Mouse (Mus musculus) CH12.LX (cell line): ENCODE data around the gene Grap2. TPM values are rescaled to one million over a fixed set of nuclear protein-coding genes. Genes with fewer than 3 reads are reported as not detected.

Source experiments
- DNase-seq: peaks from one replicate; pipeline ENCODE4 v3.0.0-alpha.2; 2013; ENCODE audit errors: extremely low read depth
- H3K27ac ChIP-seq: 2 replicates; pipeline ENCODE4 v1.5.1; 2012; ENCODE audit warnings: low read depth, mild to moderate bottlenecking, control low read depth, moderate library complexity; ENCODE audit not compliant: insufficient read depth
- H3K27me3 ChIP-seq: replicated peaks from 2 replicates; pipeline ENCODE3; 2012; ENCODE audit warnings: inconsistent platforms
- H3K36me3 ChIP-seq, 2 experiments: replicated peaks in 1 of 2; 2 replicates each; pipeline versions ENCODE3 to v1.6.1; 2012; ENCODE audit warnings: inconsistent platforms in 1 of 2, low read length in 1 of 2, mild to moderate bottlenecking in 1 of 2, mixed read lengths in 1 of 2, moderate library complexity in 1 of 2; ENCODE audit not compliant: control insufficient read depth in 1 of 2, insufficient read depth in 1 of 2
- H3K4me1 ChIP-seq, 2 experiments: 2 replicates each; pipeline ENCODE4 v1.6.1; 2012; ENCODE audit warnings: inconsistent platforms in 1 of 2, moderate library complexity in 1 of 2; ENCODE audit not compliant: insufficient read depth in 2 of 2, control insufficient read depth in 1 of 2
- H3K4me2 ChIP-seq: 2 replicates; pipeline ENCODE4 v1.6.1; 2012; ENCODE audit warnings: low read depth, mild to moderate bottlenecking, control low read depth; ENCODE audit not compliant: poor library complexity, insufficient read depth, severe bottlenecking
- H3K4me3 ChIP-seq, 3 experiments: fragments of 150-350 bp in 1 of 3; sonication (generic) in 1 of 3; replicated peaks in 1 of 3; 2 replicates each; pipeline versions ENCODE3 to v1.5.1; 2011 to 2012; ENCODE audit warnings: low read depth in 2 of 3, low read length in 2 of 3, mild to moderate bottlenecking in 2 of 3, moderate library complexity in 2 of 3, control low read depth in 1 of 3, improper control_type of control experiment in 1 of 3, inconsistent platforms in 1 of 3, mixed read lengths in 1 of 3; ENCODE audit not compliant: poor library complexity in 1 of 3
- H3K79me2 ChIP-seq: replicated peaks from 2 replicates; pipeline ENCODE4 v1.6.1; 2012; ENCODE audit warnings: mild to moderate bottlenecking, moderate library complexity; ENCODE audit not compliant: control insufficient read depth, poor library complexity, insufficient read depth, severe bottlenecking; ENCODE audit errors: extremely low read depth
- H3K9ac ChIP-seq: 2 replicates; pipeline ENCODE4 v1.6.1; 2012; ENCODE audit warnings: low read depth, mild to moderate bottlenecking, control low read depth, moderate library complexity; ENCODE audit not compliant: insufficient read depth
- H3K9me3 ChIP-seq: replicated peaks from 2 replicates; pipeline ENCODE3; 2012; ENCODE audit warnings: low read length, inconsistent platforms, mixed read lengths
- BHLHE40 ChIP-seq: IDR thresholded peaks from 2 replicates; pipeline ENCODE4 v1.6.1; 2011; ENCODE audit warnings: mild to moderate bottlenecking, low read depth, low read length, improper control_type of control experiment
- CHD1 ChIP-seq: IDR thresholded peaks from 2 replicates; pipeline ENCODE4 v1.6.1; 2012; ENCODE audit warnings: low read depth, low read length, improper control_type of control experiment, inconsistent platforms
- CTCF ChIP-seq, 2 experiments: IDR thresholded peaks in 1 of 2; conservative IDR thresholded peaks in 1 of 2; 2 replicates each; pipeline ENCODE4 v1.5.1; 2011 to 2012; ENCODE audit warnings: low read depth in 2 of 2, low read length in 2 of 2, improper control_type of control experiment in 1 of 2, inconsistent platforms in 1 of 2, mild to moderate bottlenecking in 1 of 2, moderate library complexity in 1 of 2
- EP300 ChIP-seq: IDR thresholded peaks from 2 replicates; pipeline ENCODE4 v1.6.1; 2011; ENCODE audit warnings: low read length, improper control_type of control experiment
- ETS1 ChIP-seq: conservative IDR thresholded peaks from 2 replicates; pipeline ENCODE4 v1.6.1; 2012; ENCODE audit warnings: low read depth, mild to moderate bottlenecking, inconsistent platforms, low read length, improper control_type of control experiment, moderate library complexity
- HCFC1 ChIP-seq: IDR thresholded peaks from 2 replicates; pipeline ENCODE4 v1.6.1; 2012; ENCODE audit warnings: low read depth, mild to moderate bottlenecking, inconsistent platforms, low read length, improper control_type of control experiment
- IRF4 ChIP-seq: IDR thresholded peaks from 2 replicates; pipeline ENCODE4 v1.6.1; 2014; ENCODE audit warnings: low read depth, mild to moderate bottlenecking, inconsistent platforms, low read length, improper control_type of control experiment
- MXI1 ChIP-seq: IDR thresholded peaks from 2 replicates; pipeline ENCODE4 v1.6.1; 2011; ENCODE audit warnings: mild to moderate bottlenecking, low read depth, low read length, improper control_type of control experiment
- NELFE ChIP-seq: IDR thresholded peaks from 2 replicates; pipeline ENCODE4 v1.6.1; 2011; ENCODE audit warnings: low read depth, low read length, improper control_type of control experiment
- NRF1 ChIP-seq: IDR thresholded peaks from 2 replicates; pipeline ENCODE4 v1.6.1; 2014; ENCODE audit warnings: low read depth, mild to moderate bottlenecking, inconsistent platforms, low read length, improper control_type of control experiment, moderate library complexity
- TBP ChIP-seq: conservative IDR thresholded peaks from 2 replicates; pipeline ENCODE4 v1.6.1; 2011; ENCODE audit warnings: low read depth, low read length, improper control_type of control experiment
- TCF12 ChIP-seq: IDR thresholded peaks from 2 replicates; pipeline ENCODE4 v1.6.1; 2014; ENCODE audit warnings: low read depth, mild to moderate bottlenecking, inconsistent platforms, low read length, improper control_type of control experiment
- UBTF ChIP-seq: IDR thresholded peaks from 2 replicates; pipeline ENCODE4 v1.6.1; 2012; ENCODE audit warnings: low read depth, mild to moderate bottlenecking, inconsistent platforms, low read length, improper control_type of control experiment, moderate library complexity
- dilution Hi-C: fragments of 300-500 bp; cut with MboI; formaldehyde crosslinking; loops from 2 replicates; pipeline ENCODE4 v1.14.3; 2020; ENCODE audit warnings: low sequenced_read_pairs; ENCODE audit not compliant: extremely low pct_unique_long_range_greater_than_20kb, extremely low pct_ligation_motif_present
- in situ Hi-C: fragments of 300-500 bp; cut with MboI; formaldehyde crosslinking; loops from 3 replicates; pipeline ENCODE4 v1.14.3; 2019; ENCODE audit warnings: low sequenced_read_pairs, low pct_ligation_motif_present, low pct_unique_long_range_greater_than_20kb, mixed read lengths
- polyA plus RNA-seq: library from polyadenylated mRNA; unstranded; fragments of >175 nt; gene quantifications from 2 replicates; pipeline ENCODE4 v1.2.1, GENCODE M21; 2012; ENCODE audit warnings: low read depth; ENCODE audit not compliant: insufficient read length
- total RNA-seq, 2 experiments: library from RNA; depleted of rRNA; stranded (reverse); fragments of 300-350 nt in 1 of 2; fragments of >200 nt in 1 of 2; gene quantifications; 2 replicates each; pipeline ENCODE4 v1.2.3; 2012 to 2014

Grap2 gene
- total and polyA plus RNA-seq, 3 experiments = 1.5 to 6.2 (median 5.0) TPM

GRCm38 (mm10) chr15:80645006-80645797 lies 72.8 kb downstream of the Grap2 start:
- H3K4me3 ChIP-seq = no peak overlapping the region
- no peak overlapping the region for H3K27ac ChIP-seq
- H3K9me3 ChIP-seq = no peaks in the 10 kb centered on the region
- no peak overlapping the region for H3K4me2 ChIP-seq
- H3K9ac ChIP-seq = no peak overlapping the region
- no peaks in the 10 kb centered on the region for H3K27me3 ChIP-seq
- no peaks in the 10 kb centered on the region for H3K79me2 ChIP-seq
- dilution Hi-C loops = no loop called here
- no peak for TF ChIP-seq TBP
- no peak for TF ChIP-seq UBTF
- TF ChIP-seq CTCF (conservative IDR thresholded peaks at IDR 0.05 in 1 of 2, IDR thresholded peaks at IDR 0.05 in 1 of 2; ENCODE audit: low read depth in 2 of 2, low read length in 2 of 2) = no peak
- no peak for TF ChIP-seq ETS1
- no peak for TF ChIP-seq NELFE
- TF ChIP-seq, all 38 proteins: peak for 0
- in situ Hi-C loops = loop anchor here (25.0 kb wide), 1 partner anchor 142 kb away; no protein-coding TSS in a partner anchor
- peaks cover 19 to 22% of the 10 kb centered on the region in 2 experiments for H3K4me1 ChIP-seq
- no peak for DNase-seq
- peaks cover 0 to 41% of the 10 kb centered on the region in 2 experiments for H3K36me3 ChIP-seq

GRCm38 (mm10) chr15:80648977-80649606 lies 76.7 kb downstream of the Grap2 start:
- peak; percentile 65 for DNase-seq
- H3K9me3 ChIP-seq = peaks cover 6% of the 10 kb centered on the region
- no peak overlapping the region for H3K4me3 ChIP-seq
- H3K27me3 ChIP-seq = no peaks in the 10 kb centered on the region
- peaks cover 22 to 36% of the 10 kb centered on the region in 2 experiments for H3K4me1 ChIP-seq
- H3K4me2 ChIP-seq = 0 out of 2 replicates have a peak overlapping the region, but pooled peaks have one; percentile 2
- TF ChIP-seq TBP = no peak
- peak; percentile 90; the same call in 1 of the 2 replicates for TF ChIP-seq CHD1
- peak; percentile 27; the same call in 1 of the 2 replicates for TF ChIP-seq IRF4
- no peak for TF ChIP-seq MXI1
- peak; percentile 43 for TF ChIP-seq EP300
- TF ChIP-seq HCFC1 = no peak
- peak; percentile 57; the same call in 1 of the 2 replicates for TF ChIP-seq ETS1
- peak; percentile 63 for TF ChIP-seq NRF1
- TF ChIP-seq BHLHE40 = peak; percentile 60; the same call in 1 of the 2 replicates
- peak; percentile 59; the same call in 1 of the 2 replicates for TF ChIP-seq TCF12
- H3K79me2 ChIP-seq = no peaks in the 10 kb centered on the region
- H3K36me3 ChIP-seq = peaks cover 0 to 36% of the 10 kb centered on the region in 2 experiments
- in situ Hi-C loops (loop anchor here (25.0 kb wide), 1 partner anchor 138 kb away; no protein-coding TSS in a partner anchor), dilution Hi-C loops (no loop called here)
- no peak overlapping the region for H3K9ac ChIP-seq
- H3K27ac ChIP-seq = no peak overlapping the region
